Mouse (Mus musculus) G1E (cell line): ENCODE measurements at regions not wholly inside any gene's neighbourhood (a gene's known extent, or its start where the extent isn't known, plus 50 kb on each side); places are given as distances from the start of the nearest gene placed in this dataset.

Source experiments
- CTCF ChIP-seq: IDR thresholded peaks from 2 replicates; pipeline ENCODE4 v1.5.1; 2012; ENCODE audit warnings: low read depth, low read length, inconsistent platforms, mixed read lengths
- GATA1 ChIP-seq: IDR thresholded peaks from 2 replicates; pipeline ENCODE4 v1.6.1; 2012; ENCODE audit warnings: borderline replicate concordance, low read length, inconsistent platforms, mixed read lengths

GRCm38 (mm10) chr2:148325362-148325761 lies 69.8 kb upstream of the Sstr4 start:
- TF ChIP-seq CTCF (no peak), GATA1 (no peak)
